Mouse (Mus musculus) right cerebral cortex, postnatal 4 days (tissue): ENCODE results near the gene Camk2g.

Experiments used
- DNase-seq: peaks from one replicate; pipeline ENCODE4 v3.0.0-alpha.2; 2022

Gene Camk2g

DNA sequence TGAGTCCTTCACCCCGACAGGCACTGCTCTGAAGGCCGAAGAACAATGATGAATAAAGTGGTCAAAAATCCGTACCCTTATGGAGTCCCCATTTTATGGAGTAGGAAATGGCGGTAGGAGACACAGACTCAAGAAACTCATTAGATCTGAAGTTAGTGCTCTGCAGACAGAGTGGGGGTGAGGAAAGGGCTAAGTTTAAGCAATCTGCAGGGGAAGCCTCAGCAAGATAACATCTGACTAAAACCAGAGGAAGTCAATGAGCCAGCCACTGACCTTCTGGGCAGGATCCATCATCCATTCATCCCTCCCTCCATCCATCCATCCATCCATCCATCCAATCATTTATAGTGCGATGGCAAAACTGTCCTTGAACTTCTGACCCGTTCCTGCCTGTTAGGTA, 10.4 kb downstream of the Camk2g start:
- DNase-seq, result no peak

DNA sequence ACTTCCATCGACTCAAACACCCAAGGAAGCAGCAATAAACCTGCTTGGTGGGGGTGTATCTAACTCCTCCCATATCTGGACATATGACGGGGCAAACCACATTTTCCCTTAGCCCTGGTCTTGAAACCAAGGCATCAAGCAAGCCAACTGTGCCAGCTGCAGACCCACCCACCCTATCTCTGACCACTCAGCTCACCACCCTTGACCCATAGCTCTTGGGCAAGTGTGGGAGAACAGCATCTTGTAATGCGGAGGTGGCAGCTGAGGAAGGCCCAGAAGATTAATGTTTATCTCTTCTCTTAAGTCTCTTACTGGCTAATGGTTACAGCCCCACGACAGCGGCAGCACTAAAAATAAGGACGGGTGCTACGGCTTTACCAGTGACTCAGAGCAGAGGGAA, 11.0 kb downstream of the Camk2g start:
- DNase-seq, result no peak

DNA sequence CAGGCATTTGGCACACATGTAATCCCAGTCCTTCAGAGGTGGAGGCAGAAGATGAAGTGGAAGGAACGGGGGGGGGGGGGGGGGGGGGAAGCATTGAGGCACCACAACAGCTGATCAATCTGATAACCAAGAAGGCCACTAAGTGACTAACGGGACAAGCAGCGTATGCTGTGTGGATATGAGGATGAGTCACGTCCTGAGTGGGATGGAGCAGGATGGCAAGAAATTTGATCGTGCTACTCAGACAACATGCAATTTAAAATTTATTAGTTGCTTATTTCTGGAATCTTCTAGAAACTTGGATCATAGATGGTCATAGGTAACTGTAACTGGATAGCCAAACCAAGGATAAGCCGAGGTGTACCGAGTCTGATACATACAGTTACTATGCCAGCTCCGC, 13.7 kb downstream of the Camk2g start:
- DNase-seq, result no peak

DNA sequence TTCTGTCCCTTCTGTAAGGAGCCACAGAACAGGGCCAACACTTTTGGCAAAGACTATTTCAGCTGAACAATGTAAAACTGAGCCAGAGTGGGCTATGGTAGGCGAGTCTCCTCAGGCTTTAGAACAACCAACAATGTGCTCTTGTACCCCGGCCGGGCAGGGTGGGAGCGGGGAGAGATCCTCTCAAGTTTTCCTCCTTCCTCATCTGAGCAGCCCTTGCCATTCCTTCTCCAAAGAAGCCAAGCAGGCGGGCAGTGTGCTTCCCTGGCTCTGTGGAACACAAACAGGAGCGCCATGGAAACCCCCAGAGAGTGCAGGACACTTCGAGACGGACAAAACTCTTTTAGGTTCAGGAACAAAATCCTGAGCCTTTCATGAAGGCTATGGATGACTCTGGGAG, 15.4 kb downstream of the Camk2g start:
- DNase-seq, result no peak

DNA sequence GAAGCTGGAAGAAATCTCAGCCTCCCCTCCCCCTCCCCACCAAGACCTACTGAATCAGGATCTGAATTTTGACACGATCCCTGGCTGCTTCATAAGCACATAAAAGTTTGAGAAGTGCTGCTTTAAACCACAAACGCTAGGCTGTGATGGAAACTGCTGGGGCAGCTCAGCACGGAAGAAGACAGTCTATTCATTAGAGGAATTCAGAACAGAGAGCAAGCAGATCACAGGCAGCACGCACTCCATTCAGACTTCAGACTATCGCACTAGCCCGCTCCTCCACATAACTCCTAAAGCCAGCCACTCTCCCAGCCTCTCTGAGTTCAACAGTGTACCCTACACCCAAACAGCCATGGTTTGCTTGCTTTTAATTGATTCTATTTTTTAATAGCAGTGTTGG, 18.2 kb downstream of the Camk2g start:
- no peak for DNase-seq

DNA sequence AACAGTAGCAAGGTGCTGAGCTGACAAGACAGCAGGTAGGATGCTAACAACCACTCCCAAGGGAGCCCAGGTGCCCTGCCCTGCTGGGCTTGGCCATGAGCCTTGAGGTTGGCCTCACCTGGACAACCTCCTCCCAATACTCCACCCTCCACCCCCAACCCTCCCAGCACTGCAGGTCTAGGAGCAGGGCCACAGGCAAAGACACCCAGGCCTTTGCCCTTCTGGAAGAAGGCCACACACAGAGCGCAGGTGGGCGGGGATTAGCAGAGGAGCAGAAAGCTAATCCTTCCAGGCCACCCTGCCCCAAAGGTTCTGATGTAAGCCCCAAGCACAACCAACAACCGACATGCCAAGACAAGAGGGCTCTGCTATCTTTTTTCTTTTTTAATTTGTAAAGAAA, 20.5 kb downstream of the Camk2g start:
- DNase-seq, result no peak

DNA sequence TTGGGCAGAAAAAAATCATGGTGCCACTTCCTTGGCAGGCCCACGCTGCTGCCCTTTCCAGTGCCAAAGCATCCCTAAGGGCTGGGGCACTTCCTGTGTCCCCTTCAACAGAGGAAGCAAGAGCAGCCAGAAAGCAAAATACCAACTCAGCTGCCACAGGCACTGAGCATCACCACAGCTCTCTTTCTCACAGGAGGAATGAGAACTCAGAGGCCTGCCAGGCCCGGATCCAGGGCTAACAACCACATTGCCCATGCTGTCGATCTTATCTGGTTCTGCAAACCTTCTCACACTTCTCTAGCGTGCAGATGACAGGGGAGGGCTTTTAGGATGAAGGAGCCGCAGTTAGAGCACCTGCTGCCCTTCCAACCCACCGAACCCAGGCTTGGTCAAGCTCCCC, 21.1 kb downstream of the Camk2g start:
- no peak for DNase-seq

DNA sequence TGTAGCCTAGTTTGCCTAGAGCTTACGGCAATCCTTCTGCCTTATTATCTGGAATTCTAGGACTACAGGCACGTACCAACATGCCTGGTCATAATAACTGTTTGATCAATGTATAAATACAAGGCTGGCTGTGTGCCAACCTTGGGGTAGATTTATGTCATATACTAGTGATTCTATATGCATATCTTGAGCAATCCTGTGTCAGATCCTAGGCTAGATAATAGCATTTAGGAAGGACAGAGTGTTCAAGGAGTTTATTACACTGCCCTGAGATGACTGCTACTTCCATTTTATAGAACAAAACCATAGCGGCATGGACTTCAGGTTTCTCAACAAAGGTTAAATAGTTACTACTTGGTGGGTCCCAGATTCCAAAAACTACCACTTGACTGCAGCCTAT, 21.9 kb downstream of the Camk2g start:
- no peak for DNase-seq

DNA sequence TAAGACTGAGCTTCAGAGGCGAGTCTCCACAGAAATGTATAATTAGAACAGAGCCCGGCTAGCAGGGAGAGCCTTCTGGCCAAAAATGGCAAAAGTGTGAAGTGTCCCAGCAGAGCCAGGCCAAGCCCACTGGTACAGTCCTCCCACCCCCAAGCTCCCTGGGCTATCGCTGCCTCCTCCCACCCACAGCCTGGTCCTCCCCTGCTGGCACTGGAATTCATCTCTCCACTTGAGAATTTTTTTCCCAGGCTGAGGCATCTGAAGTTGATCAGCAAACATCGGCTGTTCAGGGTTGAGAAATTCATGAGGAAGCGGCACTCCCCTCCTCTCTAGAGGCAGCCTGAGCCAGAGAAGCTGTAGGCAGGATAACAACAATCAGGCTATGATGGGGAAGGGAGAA, 25.3 kb downstream of the Camk2g start:
- no peak for DNase-seq

DNA sequence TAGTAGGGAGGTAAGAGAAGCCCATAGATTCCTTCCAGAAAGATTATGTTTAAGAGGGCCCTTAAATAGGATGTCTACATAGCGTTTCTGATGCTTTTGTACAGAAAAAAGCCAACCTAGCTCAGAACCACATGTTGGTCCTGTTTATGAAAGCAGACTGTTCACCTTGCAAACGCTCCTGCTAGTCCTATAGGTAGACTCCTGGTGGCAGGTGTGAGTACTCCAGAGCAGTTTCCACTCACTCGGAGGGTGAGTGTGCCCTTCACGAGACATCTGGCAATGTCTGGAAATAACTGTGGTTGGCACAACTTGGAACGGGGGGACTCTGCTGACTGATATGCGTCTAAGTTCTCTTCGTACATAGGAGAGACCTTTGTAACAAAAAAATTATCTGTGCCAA, 26.0 kb downstream of the Camk2g start:
- no peak for DNase-seq

DNA sequence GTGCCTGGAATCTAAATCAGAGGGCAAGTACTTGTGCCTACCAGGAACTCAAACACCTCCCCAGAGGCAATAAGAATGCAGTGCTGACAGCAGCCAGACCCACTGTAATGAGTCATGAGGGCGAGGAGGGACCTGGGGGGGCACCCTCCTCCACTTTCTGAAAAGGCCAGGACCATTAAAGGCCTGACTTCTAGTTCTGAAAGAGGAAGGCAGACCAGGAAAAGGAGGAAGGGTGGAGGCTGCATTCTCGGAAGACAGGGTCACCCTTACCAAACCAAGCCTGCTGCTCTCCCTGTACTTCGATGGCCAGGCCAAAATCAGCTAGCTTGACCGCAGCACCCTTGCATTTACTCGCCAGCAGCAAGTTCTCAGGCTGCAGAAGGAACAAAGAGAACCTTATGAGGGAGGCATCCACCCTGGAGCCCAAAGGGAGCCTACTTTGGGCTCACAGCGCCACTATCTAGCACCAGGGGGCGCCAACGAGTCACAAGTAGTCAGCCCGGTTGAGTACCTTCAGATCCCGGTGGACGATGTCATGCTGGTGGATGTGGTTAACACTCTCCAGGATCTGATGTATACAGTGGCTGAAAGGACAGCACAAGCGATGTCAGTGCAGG, 28.1 kb downstream of the Camk2g start:
- DNase-seq, result peak; percentile 97

DNA sequence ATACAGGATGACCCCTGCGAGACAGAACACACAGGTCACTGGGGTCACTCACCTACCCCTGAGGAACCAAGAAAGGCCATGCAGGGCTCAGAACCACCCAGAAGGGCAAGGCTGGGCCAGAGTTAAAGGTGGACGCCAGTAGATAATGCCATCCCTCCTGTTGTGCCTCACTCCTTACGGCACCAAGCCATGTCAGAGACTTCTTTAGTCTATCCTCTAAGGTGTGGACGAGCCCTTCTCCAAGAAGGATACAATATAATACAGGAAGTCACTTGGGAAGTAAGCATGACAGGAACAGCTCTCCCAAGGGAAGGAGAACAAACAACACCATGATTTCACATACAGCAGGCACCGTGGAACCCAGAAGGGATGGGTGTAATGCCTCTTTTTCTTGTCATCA, 28.9 kb downstream of the Camk2g start:
- DNase-seq, result no peak

DNA sequence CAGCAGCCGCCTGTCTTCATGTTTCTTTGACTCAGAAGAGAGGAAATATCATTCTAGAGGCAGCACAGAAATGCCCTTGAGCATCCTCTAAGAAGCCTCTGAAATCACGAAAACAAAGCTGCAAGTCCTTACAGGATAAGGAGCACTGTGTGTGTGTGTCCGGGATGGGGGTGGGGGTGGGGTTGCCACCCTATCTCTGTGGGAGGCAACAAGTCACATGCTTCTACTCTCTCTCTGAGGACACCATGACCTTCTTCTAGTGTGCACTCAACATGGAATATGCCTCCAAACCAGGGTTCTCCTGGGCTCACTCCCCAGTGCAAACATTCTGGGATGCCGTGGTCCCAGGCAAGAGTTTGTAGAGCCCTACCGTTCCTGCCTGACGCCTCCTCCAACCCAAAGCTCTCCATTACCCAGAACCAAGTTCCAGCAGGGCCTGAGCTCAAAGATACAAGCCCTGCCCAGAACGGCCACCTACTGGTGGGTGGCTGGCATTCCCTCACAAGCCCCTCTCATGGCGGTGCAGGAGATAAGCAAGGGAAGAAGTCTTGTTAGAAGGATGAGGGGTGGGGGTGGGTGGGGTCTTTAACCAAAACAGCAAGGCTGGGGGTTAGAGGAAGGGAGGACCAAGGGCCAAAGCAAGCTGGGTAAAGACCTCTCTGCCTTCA, 35.0 kb downstream of the Camk2g start:
- DNase-seq, result no peak

DNA sequence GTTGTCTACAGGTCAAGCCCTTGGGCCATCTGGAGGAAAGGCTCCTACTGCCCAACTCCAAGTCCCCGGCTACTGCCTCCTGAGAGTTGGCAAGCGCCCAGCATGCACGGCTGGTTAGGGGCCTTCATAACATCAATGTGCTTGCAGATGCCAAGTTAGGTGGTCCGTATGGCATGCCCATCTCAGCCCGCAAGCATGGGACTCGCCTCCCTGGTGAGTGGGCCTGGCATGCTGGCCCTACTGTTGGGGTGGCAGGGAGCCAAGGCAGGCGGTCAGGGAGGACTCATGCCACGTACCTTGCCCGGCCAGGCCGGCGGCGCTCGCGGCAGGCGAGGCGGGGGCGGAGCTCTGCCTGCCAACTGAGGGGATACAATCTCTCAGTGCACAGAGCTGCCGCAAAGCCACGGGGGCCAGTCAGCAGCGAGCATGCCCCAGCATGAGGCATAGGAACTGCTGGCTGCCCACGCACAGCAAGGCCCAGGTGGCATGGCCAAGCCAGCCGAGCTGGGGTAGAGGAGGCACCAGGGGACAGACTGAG, 36.4 kb downstream of the Camk2g start:
- peak; percentile 25 for DNase-seq

DNA sequence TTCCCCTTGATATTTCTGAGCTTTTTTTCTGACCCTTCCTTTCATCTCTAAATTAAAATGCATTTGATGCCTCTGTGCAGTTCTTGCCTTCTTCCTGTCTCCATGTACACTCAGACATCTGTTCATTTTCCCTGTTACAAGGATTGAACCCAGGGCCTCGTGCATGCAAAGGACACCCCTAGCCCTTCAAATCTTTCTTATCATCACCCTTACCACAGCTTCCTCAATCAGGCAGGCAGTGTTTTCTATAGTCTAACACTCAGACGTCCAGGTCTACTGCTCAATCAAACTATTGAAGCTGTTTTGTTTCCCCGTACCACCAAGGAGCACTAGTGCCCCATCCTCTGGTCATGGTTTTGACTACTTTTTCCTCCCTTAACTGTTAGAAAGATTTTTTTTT, 40.1 kb downstream of the Camk2g start:
- no peak for DNase-seq

DNA sequence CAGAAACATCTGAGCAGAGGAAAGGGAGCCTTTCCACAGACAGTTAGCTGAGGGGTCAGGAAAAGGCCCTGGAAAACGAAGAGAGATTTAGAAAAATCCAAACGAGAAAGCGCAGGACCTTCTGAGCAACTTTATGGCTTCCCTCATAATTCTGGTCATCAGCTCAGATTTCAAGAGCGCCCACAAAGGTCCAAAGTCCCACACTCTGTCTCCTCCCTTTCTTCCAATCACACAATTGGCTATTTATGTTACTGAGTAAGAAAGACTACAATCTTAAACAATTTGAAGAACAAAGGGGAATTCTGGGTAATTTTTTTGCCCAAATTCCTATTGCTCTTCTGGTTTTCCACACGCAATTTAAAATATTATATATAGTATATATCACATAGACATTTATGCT, 43.4 kb downstream of the Camk2g start:
- DNase-seq, result no peak

DNA sequence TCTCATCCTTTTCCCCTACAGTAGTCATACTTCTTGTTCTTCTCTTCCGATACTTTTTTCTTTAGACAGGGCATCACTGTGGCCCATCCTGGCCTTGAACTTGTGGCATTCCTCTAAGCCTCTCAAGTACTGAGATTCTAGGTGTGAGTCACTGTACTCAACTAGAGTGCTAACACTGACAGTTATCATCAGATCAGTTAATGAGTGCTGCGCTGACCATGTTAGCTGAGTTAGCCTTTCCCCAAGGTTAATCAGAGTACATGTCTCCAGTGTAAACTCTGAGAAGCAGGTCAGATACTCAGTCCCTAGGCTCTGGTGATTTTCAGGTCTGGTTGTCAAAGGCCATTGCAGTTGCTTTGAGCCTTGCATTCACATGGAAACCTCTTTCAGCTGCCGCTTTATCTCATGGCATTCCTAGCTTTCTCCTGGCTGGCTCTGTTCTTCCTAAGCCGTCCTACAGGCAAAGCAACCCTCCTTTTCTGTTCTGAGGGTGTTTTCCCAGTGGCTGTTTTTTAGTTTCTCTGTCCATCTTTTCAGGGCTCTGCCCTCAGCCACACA, 44.3 kb downstream of the Camk2g start:
- no peak for DNase-seq

DNA sequence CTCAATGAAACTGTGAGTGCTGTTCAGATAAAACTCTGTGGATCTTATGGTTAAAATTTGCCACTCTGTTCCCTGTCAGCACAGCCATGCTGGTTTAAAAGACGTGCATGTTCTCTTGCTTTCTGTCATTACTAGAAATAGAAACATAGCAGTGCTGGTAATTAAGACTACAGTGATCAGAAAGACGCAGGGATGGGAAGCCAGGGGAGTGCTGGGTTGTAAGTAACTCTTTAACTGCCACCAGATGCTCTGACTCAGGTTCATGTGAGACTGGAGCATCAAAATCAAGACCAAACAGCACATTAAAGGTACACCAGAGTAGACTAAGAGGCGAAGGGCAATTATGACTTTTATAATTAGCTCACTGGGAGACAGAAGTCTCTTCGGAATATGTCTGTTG, 45.5 kb downstream of the Camk2g start:
- DNase-seq, result no peak

DNA sequence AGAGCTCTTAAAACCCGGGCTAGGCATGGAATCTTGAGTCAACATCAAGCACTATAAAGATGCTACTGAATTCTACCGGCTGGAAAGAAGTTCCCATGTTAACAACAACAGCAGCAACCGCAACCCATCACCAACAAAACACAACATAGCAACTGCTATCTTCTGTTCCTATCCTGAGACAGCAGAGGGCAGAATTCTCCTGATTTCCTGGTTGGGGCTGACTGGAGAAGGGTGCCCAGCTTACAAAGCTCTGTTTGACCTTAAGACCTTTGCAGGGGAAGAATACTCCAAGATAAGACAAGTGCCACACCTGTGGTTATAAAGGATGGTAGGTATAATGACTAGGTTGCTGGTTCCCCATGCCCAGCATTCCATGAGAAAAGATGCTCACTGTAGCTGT, 47.0 kb downstream of the Camk2g start:
- no peak for DNase-seq

DNA sequence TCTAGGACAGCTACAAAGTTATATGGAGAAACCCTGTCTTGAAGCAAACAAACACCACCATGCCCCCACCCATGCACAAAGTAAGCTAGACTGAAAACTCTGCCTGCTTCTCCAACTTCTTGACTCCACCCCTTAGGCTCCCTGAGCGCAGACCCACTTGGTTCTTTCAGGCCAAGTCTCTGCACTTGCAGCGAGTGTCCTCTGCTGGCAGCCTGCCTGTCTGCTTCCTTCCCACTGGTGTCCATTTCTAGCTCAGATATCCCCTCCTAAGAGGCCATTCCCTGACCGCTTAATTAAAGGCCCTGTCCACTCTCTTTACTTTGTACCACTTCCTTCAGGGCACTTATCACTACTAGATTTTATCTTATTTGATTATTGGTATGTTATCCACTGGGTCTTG, 50.3 kb downstream of the Camk2g start:
- no peak for DNase-seq

DNA sequence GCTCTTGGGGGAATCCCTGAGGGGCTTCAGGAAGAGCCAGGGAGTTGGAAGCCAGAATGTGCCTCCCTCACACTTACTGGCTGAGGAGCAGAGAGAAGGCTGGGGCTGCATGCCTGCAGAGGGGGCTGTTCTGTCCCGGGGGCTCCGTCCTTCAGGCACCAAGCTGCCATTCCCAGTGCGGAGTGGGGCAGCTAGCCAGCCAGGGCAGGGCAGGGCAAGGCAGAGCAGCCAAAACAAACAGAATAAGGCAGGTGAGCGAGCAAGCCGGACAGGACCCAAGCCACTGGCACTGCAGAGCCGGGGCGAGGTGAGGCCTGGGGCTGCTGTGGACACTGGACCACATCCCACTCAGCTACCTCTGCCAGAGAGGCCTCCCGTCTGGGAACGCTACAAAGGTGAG, 52.6 kb downstream of the Camk2g start:
- no peak for DNase-seq

DNA sequence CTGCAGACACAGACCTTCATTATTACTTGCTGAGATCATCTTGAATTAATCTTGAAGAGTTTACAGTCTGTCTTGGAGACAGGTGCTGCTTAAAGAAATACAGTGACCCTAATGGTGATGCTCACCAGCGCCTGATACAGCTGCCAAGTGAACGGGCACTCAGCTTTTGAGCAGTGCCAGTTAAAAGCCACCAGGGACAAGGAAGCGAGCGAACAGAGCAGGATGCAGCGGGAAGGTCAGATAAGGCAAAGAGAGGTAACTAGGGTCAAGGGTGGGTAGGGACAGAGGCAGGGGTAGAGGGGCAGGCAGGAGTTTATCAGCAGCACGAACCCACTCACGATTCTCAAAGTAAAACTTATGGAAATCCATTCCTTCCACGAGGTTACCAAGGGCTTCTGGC, 55.4 kb downstream of the Camk2g start:
- DNase-seq, result no peak

DNA sequence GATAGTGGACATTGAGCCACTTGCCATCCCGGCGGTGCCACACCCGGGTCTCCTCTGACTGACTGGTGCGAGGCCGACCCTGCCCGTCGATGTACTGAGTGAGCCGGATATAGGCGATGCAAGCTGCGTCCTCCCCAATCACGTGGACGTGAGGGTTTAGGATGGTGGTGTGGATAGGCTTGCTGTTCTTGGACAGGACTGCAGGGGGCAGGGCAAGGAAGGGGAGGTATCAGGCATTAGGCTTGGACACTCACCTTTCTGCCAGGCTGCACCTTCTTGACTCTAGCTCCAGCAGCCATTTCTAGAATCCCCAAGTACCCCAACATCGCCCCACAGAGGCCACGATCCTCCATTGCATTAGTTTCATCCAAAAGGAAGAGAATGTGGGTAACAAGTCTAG, 56.6 kb downstream of the Camk2g start:
- DNase-seq, result peak; percentile 46

DNA sequence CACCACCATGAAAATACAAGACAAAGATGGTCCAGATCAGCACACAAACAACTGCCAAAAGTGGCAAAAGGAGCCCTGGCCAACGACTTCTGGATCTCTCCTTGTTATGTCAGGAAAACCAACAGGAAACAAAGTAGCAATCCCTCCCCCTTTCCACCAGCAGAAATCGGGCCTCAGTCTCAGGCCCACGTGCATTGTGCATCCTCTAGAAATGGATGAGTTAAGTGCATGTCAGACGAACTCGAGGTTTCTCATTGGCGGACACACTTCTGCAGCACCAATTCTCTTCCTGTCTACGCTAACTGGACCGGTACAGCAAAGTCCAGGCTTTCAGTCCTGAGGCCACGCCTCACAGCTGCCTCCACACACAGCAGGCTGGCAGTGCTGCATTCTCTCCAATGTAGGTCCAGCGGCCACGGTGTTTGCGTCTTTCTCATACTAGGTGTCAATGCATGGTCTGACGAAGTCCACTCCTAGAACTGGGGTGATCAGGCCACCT, 57.9 kb downstream of the Camk2g start:
- no peak for DNase-seq

DNA sequence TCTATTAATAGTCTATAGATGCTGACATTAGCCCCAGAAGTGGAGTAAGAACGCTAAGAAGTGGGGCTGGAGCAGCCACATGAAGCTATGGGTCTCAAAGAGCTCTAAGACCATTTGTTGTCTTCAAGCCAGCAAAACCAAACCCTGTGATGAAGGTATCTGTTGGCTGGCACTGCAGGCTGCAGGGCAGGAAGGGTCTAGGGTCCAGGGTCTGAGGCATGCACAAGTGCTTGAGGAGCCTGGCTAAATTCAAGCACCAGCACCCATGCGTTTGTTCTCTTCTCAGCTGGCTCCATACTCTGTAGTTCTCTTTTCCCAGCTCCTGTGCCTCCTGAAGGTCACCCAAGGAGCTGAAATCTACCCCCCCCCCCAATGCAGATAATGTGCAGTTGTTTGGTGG, 58.8 kb downstream of the Camk2g start:
- DNase-seq, result no peak
